In the genomic region with DNA sequence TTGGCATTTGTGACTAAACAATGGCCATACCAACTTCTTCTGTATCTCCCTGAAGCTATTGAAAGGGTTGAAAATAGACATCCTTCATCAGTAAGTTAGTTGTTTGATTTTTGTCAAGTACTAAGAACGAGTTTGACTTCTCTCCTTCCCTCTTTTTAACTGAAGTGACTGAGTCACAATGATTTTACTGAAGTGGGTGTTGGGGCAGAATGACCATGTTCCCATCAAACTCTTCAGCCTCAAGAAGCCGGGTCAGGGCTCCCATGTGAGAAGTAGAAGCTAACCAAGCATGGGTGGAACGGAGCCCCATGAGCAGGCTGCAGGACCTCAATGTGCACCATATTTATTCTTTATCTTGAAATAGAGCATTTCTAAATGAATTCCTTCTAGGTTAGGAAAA, we compare ENCODE assay signal across 22 mouse cellular contexts.
"Had no signal": no experiment of that assay in that cellular context is flagged by ENCODE, and none has a peak within 500 bp of the region (broad histone marks: within the 10 kb centered on the region; RNA-seq: fewer than 3 reads in every experiment).

No protein-coding gene starts in this region.

- H3K9me3 ChIP-seq: heart, embryonic 10.5 days; heart, embryonic 12.5 days; hindbrain, embryonic 10.5 days; hindbrain, embryonic 12.5 days; intestine, embryonic 15.5 days; limb, embryonic 10.5 days; limb, embryonic 12.5 days had no signal

- DNase-seq: gastrocnemius, adult 2 months; gastrocnemius, postnatal 10 days; gastrocnemius, postnatal 25 days; heart, adult 18-20 months; heart, postnatal 4 days; kidney, adult 18-20 months; kidney, adult 8-10 months; kidney, postnatal 10 days; kidney, postnatal 25 days had no signal

- H3K27ac ChIP-seq: gastrocnemius, adult 2 months; heart, embryonic 10.5 days; hindbrain, embryonic 10.5 days; hindbrain, embryonic 12.5 days; hindbrain, embryonic 14.5 days; intestine, embryonic 15.5 days; layer of hippocampus, adult 2 months; left cerebral cortex, adult 2 months; limb, embryonic 10.5 days; limb, embryonic 12.5 days had no signal

- H3K36me3 ChIP-seq: heart, embryonic 10.5 days; heart, embryonic 12.5 days; hindbrain, embryonic 10.5 days; hindbrain, embryonic 12.5 days; intestine, embryonic 15.5 days; limb, embryonic 10.5 days; limb, embryonic 12.5 days had no signal

- H3K4me2 ChIP-seq: hindbrain, embryonic 12.5 days; hindbrain, embryonic 14.5 days; limb, embryonic 12.5 days had no signal

- H3K27me3 ChIP-seq: heart, embryonic 12.5 days; hindbrain, embryonic 12.5 days; intestine, embryonic 15.5 days; limb, embryonic 12.5 days had no signal

- H3K4me1 ChIP-seq: hindbrain, embryonic 12.5 days; intestine, embryonic 15.5 days; limb, embryonic 12.5 days had no signal

- H3K9ac ChIP-seq: heart, embryonic 12.5 days; hindbrain, embryonic 12.5 days; hindbrain, embryonic 14.5 days; intestine, embryonic 15.5 days; limb, embryonic 12.5 days had no signal

- H3K4me3 ChIP-seq: gastrocnemius, adult 2 months; heart, embryonic 12.5 days; hindbrain, embryonic 10.5 days; hindbrain, embryonic 12.5 days; intestine, embryonic 15.5 days; layer of hippocampus, adult 2 months; left cerebral cortex, adult 2 months; limb, embryonic 10.5 days; limb, embryonic 12.5 days had no signal

- ATAC-seq: hindbrain, embryonic 16.5 days; inflammation-experienced regulatory T-cells, adult 6 months; intestine, embryonic 15.5 days; intestine, postnatal 0 days had no signal
